In the genomic region with DNA sequence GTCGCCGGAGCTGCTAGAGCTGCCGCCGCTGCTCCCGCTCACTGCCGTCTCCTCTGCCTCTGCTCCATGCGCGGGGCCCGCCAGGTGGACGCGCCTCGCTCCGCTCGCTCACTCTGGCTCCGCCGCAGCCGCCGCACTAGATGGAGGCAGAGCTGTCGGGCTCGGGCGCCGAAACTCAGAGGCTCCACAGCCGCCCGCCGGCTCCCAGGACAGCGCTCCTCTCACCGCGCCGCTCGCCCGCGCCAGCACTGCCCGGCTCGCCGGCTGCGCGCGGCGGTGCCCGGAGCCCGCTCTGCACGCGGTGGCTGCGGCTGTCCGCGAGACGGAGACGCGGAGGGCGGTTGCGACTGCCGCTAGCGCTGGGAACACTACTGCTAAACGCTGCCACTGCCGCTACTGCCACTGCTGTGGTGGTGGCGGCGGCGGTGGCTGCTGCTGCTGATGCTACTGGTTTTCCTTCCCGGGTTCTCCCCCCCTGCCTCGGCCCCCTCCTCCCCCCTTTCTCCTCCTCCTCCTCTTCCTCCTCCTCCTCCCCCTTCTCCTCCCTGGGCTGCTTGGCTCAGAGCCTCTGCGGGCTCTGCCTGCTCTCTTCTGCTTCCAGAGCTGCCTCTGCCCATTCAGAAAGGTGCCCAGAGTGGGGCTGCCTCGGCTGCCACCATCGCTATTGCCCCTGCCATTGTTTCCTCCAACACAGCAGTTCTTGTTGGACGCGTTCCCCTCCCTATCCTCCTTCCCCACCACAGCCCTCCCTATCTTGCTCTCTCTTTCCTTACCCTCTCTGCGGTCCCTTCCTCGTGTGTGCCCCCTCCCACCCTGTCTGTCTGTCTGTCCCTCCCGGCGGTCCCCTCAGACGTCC, we compare ENCODE assay signal across 7 mouse cellular contexts. TPM values are rescaled to one million over a fixed set of nuclear protein-coding genes. Genes with fewer than 3 reads are reported as not detected.
DNase-seq lines count a peak whose midpoint lies in the region.

A gene (minus strand): TSS at position 450 of the 856 bp plus-strand sequence.

- peak; percentile 26 for DNase-seq in adrenal gland, adult 8-10 months
- peak; percentile 33 for DNase-seq in cerebellum, adult 9-10 months
- DNase-seq in frontal cortex, postnatal 14 days (ENCODE audit: low spot score in 2 of 2): peak; percentile 13 to 34
- peak; percentile 5 for DNase-seq in induced T-regulatory cell, adult 2 months (ENCODE audit: low read depth)
- DNase-seq in left cerebral cortex, adult 8-10 months (ENCODE audit: low spot score in 2 of 2): peak in 1 of 2 experiments; percentile 29
- DNase-seq in lung, postnatal 4 days: peak; percentile 27 to 55
- DNase-seq in right cerebral cortex, postnatal 14 days: peak; percentile 54

RNA-seq across cellular contexts. Expression of the gene that starts here (rescaled TPM):
- 10 to 100 TPM; 12.0 to 16.8 (median 13.1) TPM for total RNA-seq in adrenal gland, adult 8-10 months (2022)
- 10 to 100 TPM; 21.6 to 25.3 (median 23.3) TPM for total RNA-seq in left cerebral cortex, adult 8-10 months (2022)
